Mouse (Mus musculus) myocyte (in vitro differentiated cells): ENCODE data around the gene Sync.

Experiments
- CEBPB ChIP-seq: IDR thresholded peaks from 2 replicates; pipeline ENCODE4 v1.6.1; 2011; ENCODE audit warnings: mild to moderate bottlenecking, moderate library complexity; ENCODE audit not compliant: poor library complexity, insufficient read depth, severe bottlenecking
- E2F4 ChIP-seq: IDR thresholded peaks from one replicate; pipeline ENCODE4 v1.6.1; 2011; ENCODE audit warnings: mild to moderate bottlenecking, control low read depth, moderate library complexity; ENCODE audit not compliant: insufficient read depth
- MYOD1 ChIP-seq, 3 experiments: IDR thresholded peaks; one replicate each; pipeline ENCODE4 v1.6.1; 2011; ENCODE audit warnings: control low read depth in 2 of 3, low read depth in 2 of 3, mild to moderate bottlenecking in 2 of 3, moderate library complexity in 1 of 3; ENCODE audit not compliant: insufficient read length in 2 of 3, control insufficient read depth in 1 of 3
- POLR2A ChIP-seq: IDR thresholded peaks from one replicate; pipeline ENCODE4 v1.6.1; 2011; ENCODE audit warnings: low read depth, mild to moderate bottlenecking, control low read depth, moderate library complexity; ENCODE audit not compliant: insufficient read length
- POLR2AphosphoS2 ChIP-seq: IDR thresholded peaks from one replicate; pipeline ENCODE4 v1.6.1; 2011; ENCODE audit warnings: low read depth, control low read depth; ENCODE audit not compliant: insufficient read length
- SRF ChIP-seq: IDR thresholded peaks from one replicate; pipeline ENCODE4 v1.6.1; 2011; ENCODE audit warnings: low read depth; ENCODE audit not compliant: control insufficient read depth, insufficient read length
- USF1 ChIP-seq: IDR thresholded peaks from one replicate; pipeline ENCODE4 v1.6.1; 2011; ENCODE audit warnings: low read depth, mild to moderate bottlenecking, control low read depth, moderate library complexity

GRCm38 (mm10) chr4:129342705-129343104 is 55.3 kb downstream of the Sync start:
- no peak for TF ChIP-seq E2F4
- TF ChIP-seq POLR2A = no peak
- TF ChIP-seq POLR2AphosphoS2 = no peak
- TF ChIP-seq CEBPB = no peak
- TF ChIP-seq SRF = no peak
- no peak for TF ChIP-seq USF1
- TF ChIP-seq MYOD1 (IDR thresholded peaks at IDR 0.05; ENCODE audit: control insufficient read depth in 1 of 3, insufficient read length in 2 of 3, low read depth in 2 of 3) = no peak
